Mouse (Mus musculus): Measurements from ENCODE around the gene Eef2k.
A peak's percentile ranks its signal among the peaks of the same experiment; 100 is the strongest.

Gene Eef2k

GRCm38 (mm10) chr7:120844689-120845088 is 2.1 kb downstream of the Eef2k start:
- no peak for DNase-seq (ENCODE audit: low spot score in 2 of 2)

- no peak for DNase-seq (ENCODE audit: low spot score in 2 of 2)
Observed at GRCm38 (mm10) chr7:120848831-120849512, 6.3 kb downstream of the Eef2k start.

DNA sequence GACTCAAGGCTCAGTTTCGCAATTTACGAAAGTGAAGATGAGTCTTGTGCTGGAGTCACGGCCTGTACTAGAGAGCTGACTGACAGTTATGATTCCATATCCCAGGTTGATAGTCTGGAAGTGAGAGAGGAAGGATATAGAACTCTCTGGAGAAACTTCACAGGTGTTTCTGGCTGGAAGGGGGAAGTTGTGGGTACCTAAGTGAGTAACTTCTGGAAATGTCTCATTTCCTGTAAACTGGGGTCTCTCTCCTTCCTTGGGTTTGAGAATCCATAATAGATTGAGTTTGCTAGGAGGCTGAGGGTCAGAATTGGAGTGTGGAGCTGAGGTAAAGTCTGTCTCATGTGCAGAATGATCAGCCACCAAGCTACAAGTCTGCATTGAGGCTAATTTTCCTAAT is 7.5 kb downstream of the Eef2k start:
- DNase-seq (ENCODE audit: low spot score in 2 of 2), result no peak

DNA sequence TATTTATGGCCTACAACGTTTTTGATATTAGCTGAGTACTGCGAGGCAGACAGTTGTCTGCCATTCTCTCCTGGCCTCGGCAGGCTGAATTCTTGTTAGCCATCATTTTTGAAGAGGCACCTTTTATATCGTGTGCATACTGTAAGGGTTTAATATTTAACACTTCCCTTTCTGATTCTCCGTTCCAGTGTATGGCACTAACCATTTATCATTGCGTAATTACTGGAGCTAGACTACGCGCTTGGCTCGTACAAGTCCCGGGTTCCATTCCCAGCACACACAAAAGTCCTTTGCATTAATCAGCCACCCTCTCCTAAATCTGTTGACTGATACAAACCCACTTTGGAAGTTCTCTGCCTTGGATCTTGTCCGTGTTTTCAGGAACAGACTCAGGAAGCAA is 17.2 kb downstream of the Eef2k start:
- DNase-seq (ENCODE audit: low spot score in 2 of 2), result no peak

- no peak for DNase-seq (ENCODE audit: low spot score in 2 of 2)
Observed at GRCm38 (mm10) chr7:120860799-120861487, 18.3 kb downstream of the Eef2k start.

DNA sequence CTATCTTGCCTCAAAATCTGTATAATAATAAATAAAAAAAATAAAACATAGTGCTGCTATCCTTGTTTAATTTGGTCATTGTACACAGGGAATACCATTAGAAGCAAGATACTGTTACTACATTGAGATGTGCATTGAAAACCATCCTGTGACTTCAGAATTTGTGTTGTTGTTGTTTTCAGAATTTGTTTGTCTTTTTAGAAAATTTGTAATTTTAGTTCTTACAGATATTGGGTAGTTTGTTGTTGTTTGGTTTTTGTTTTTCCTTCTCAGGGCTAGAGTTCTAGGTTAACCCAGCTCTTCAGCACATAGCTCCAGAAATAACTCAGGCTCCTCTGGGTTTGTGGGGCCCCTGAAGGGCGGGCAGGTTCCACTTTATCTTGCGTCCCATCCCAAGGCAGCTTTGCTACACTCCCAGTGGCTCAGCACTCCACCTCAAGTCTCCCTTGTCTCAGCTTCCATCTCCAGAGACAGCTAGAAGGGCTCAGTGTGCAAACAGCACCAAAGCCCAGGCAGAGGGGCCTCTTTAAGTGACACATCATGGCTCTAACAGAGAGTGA is 18.9 kb downstream of the Eef2k start:
- no peak for DNase-seq (ENCODE audit: low spot score in 2 of 2)

- no peak for DNase-seq (ENCODE audit: low spot score in 2 of 2)
Observed at GRCm38 (mm10) chr7:120862196-120862595, 19.6 kb downstream of the Eef2k start.

DNA sequence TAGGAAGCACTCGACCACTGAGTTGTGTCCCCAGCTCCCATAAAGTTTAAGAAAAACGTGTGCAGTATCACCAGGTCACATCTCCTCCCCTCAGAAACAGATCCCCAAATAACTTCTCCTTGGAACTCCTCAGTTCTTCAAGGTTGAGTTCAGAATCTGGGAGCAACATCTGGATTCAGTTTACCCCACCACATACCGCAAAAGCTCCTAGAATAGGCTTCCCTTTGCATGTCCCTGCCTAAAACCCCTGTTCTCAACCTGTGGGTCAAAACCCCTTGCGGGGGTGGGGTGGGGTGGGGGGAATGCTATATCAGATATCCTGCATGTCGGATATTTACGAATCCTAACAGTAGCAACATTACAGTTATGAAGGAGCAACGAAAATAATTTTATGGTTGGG is 20.0 kb downstream of the Eef2k start:
- no peak for DNase-seq (ENCODE audit: low spot score in 2 of 2)

DNA sequence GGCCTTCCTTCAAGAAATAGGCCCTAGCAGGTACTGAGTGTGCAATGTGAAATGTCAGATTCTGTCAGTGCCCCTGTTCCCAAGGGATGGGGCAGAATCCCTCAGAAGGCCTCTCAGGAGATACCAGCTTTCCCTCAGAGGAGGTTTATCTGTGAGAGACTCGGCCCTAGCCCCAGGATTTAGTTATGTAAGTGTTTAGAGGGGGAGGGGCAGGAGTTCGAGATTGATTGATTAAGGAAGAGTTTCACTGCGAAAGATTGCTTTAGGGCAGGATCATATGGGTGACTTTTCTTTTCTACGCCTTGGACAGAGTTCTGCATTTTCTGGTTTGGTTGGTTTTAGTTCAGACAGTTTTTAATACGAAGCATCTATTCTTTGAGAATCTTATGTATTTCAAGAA is 20.8 kb downstream of the Eef2k start:
- DNase-seq (ENCODE audit: low spot score in 2 of 2), result no peak

DNA sequence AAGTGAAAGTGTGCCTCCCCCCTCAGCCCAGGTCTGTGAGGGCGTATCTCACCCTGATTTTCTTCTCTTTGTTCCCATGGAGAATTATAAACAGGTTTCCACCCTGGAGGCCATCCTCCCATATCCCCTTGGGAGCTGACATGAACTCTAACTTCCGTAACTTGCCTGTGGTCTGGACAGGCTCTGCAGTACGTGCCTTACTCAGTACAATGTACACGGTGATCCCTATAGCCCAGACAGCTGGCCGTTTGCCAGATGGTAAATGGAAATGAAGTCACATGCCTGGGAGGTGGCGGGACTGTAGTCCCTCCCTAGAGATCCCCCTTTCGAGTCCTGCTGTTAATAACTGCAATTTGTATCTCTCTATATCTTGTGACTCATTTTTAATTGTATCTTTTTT is 22.5 kb downstream of the Eef2k start:
- no peak for DNase-seq (ENCODE audit: low spot score in 2 of 2)

- no peak for DNase-seq (ENCODE audit: low spot score in 2 of 2)
Observed at GRCm38 (mm10) chr7:120865832-120866231, 23.2 kb downstream of the Eef2k start.

DNA sequence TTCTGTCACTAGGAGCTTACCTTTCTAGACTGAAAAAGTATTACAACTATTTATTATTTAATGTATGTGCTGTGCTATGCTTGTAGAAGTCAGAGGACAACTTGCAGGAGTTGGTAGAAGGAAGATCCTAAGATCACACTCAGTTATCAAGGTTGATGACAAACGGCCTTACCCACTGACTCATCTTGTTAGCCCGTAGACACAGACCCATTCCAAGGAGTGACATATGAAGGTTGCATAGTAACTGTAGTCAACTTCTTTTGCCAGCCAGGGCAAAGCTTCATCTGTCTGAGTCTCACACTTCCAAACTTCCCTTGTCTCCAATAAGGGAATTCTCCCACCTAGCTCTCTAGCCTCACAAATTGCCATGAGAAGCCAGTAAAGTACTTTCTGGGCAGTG is 24.1 kb downstream of the Eef2k start:
- DNase-seq (ENCODE audit: low spot score in 2 of 2), result no peak

DNA sequence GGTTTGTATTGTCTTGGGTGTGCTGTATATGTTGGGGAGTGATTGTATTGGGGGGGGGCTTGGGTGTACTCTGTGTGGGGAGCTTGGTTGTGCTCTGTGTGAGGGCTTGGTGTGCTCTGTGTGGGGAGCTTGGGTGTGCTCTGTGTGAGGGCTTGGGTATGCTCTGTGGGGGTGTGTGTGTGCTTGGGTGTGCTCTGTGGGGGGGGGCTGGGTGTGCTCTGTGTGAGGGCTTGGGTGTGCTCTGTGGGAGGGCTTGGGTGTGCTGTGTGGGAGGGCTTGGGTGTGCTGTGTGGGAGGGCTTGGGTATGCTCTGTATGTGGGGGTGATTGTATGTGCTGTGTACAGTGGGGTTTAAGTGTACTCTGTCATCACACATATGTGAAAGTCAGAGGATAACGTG is 25.1 kb downstream of the Eef2k start:
- DNase-seq (ENCODE audit: low spot score in 2 of 2), result no peak

GRCm38 (mm10) chr7:120869883-120870282 is 27.3 kb downstream of the Eef2k start:
- peak in 1 of 2 experiments; percentile 24 for DNase-seq (ENCODE audit: low spot score in 2 of 2)

- DNase-seq (ENCODE audit: low spot score in 2 of 2), result peak in 1 of 2 experiments; percentile 8
Observed at GRCm38 (mm10) chr7:120870431-120871008, 27.9 kb downstream of the Eef2k start.

DNA sequence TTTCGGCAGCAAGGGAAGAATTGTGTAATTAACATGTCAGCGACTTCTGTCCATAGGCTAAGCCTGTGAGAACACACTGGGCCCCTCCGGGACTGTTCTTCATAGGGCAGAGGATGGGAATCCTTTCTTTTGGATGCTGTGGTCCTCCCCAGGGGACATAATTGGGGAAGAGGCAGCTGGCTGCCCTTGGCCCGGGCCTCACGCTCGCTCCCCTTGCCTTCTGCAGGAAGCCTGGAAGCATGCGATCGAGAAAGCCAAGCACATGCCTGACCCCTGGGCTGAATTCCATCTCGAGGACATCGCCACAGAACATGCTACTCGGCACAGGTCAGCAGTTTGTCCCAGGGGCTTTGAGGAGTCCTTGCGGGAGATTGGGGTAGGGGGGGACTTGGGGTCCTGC is 30.5 kb downstream of the Eef2k start:
- DNase-seq (ENCODE audit: low spot score in 2 of 2), result no peak

- no peak for DNase-seq (ENCODE audit: low spot score in 2 of 2)
Observed at GRCm38 (mm10) chr7:120874021-120874420, 31.4 kb downstream of the Eef2k start.

DNA sequence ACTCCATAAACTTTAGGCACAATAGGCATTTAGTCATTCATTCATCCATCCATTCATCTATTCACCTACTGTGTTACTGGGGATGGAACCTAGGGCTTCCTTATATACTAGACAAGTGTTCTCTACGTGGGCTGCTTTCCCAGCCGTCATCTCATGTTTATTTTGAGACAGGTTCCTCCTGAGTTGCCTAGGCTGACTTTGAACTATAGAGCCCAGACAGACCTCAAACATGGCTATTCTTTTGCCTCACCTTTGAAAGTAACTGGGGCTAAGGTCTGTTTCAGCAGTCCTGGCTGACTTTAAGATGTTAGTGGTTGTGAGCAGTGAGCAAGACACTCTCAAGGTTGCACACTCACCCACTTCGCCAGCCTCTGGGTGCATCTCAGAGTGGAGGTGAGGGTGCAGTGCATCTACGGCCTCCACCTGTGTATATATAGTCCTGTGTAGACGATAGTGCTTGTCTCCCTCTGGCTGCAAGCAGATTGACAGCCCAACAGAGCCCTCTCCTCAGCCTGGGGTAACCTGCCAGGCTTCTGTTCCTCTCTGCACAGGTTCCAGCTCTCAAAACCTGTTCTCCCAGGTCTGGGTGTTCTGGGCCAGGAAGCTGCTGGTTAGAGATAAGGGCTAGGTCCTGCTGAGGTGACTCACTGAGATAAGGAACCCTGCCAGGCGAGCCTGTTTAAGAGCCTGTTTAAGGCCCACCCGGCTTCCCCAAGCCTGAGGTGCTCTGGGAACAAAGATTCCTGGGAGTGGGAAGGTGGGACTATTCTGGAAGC is 32.3 kb downstream of the Eef2k start:
- no peak for DNase-seq (ENCODE audit: low spot score in 2 of 2)

DNA sequence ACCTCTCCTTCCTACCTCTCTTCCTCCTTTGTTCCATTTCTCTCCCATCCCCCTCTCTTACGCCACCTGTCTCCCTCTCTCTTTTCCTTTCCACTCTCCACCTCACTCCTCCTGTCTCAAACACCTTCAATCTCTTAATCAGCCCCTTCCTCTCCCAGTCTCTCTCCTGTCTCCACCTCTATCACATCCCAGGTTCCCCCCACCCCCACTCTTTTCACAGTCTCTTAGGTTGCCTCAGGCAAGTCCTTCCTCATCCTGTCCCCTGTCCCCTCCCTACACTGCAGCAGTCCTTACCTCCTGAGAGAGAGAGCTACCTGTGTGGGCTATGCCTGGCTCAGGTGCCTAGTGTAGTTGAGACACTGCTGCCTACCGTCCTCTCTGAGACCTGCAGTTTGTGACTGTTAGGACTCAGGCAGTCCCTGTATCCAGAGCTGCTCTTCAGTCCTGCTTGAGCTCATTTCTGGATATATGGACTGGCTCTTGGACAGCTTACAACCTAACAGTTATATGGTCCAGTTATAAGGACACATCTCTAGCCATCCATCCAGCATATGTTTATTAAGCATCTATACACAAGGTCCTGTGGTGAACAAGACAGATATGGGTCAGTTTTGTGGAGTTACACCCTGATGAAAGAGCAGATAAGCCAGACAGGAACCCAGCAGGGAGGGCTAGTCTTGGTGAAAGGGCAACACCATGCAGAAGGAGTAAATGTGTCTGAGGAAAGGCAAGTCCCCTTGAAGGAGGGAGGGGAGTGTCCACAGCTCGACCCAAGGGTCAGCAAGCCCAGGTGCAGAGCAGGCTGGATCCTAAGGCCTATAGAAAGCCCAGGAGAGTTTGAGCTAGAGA is 33.1 kb downstream of the Eef2k start:
- DNase-seq (ENCODE audit: low spot score in 2 of 2), result no peak

DNA sequence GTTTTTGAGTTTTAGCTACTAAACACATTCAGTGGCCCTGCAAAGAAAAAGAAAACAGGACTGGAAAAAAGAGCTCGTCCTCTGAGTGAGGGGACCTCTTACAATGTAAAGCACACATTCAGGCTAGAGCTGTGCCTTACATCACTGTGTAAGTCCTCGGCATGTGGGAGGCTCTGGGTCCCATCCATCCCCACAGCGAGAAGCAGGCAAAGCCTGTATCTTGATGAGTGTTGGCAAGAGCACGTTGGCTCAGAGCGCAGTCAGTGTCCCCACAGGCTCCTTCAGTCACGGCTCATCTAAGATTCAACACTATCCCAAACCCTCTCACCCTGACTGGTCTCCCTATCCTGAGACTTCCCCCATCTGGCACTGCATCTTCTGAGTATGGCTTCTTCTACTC is 35.6 kb downstream of the Eef2k start:
- DNase-seq (ENCODE audit: low spot score in 2 of 2), result peak; percentile 28 to 47

DNA sequence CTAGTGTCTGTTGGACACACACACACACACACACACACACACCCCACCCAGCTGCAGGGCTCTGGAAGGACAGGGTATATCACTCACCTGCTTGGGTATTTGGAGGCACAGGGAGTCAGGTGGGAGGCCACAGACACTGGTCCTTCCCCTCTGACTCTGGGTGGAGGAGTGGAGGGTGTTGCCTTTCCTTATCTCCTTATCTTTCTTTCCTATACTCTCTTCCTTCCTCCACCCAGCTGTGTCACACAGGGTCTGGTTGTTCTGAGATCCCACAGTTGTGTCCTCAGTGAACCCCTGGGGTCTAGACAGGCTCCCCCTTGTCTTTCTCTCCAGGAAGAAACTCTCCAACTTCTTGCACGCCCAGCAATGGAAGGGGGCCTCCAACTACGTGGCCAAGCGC is 37.3 kb downstream of the Eef2k start:
- DNase-seq (ENCODE audit: low spot score in 2 of 2), result no peak
